Mouse (Mus musculus): ENCODE measurements around the gene C87414.
A peak's percentile ranks its signal among the peaks of the same experiment; 100 is the strongest.
"Not testable (repeated sequence)": the region's sequence is repeated elsewhere in the genome, so short reads cannot be mapped to it uniquely, and the experiment has no call there.

C87414 gene

GRCm38 (mm10) chr5:93671451-93671850 is at the start of gene C87414:
TSS of gene C87414 (minus strand) at chr5:93671551.
- not testable (repeated sequence) for DNase-seq (ENCODE audit: low spot score in 2 of 2)

- peak in 1 of 2 experiments; percentile 2 for DNase-seq (ENCODE audit: low spot score in 2 of 2)
Measured at GRCm38 (mm10) chr5:93684661-93685060, 13.3 kb upstream of the C87414 start.
